Mouse (Mus musculus) intestine, embryonic 14.5 days (tissue): ENCODE measurements around the gene Nup62. TPM values are rescaled to one million over a fixed set of nuclear protein-coding genes. Genes with fewer than 3 reads are reported as not detected.

Source experiments
- ATAC-seq: fragments of 200-750 bp; cut with Nextera tagmentation; replicated peaks from 2 replicates; pipeline ENCODE4 v1.8.0; 2017; ENCODE audit warnings: low read depth, moderate number of reproducible peaks, moderate TSS enrichment, moderate library complexity; ENCODE audit not compliant: low FRiP score, low TSS enrichment
- DNase-seq: peaks from one replicate; pipeline ENCODE4 v3.0.0-alpha.2; 2018; ENCODE audit warnings: low spot score
- H3K27ac ChIP-seq: fragments of 300-500 bp; sonication (generic); 2 replicates; pipeline ENCODE4 v1.5.1; 2014; ENCODE audit warnings: low read depth, mild to moderate bottlenecking, control low read depth
- H3K27me3 ChIP-seq: fragments of 300-500 bp; sonication (generic); replicated peaks from 2 replicates; pipeline ENCODE4 v1.6.1; 2014; ENCODE audit warnings: low read length, control low read depth; ENCODE audit not compliant: control insufficient read depth, insufficient read depth
- H3K36me3 ChIP-seq: fragments of 300-500 bp; sonication (generic); 2 replicates; pipeline ENCODE4 v1.6.1; 2014; ENCODE audit warnings: low read length, control low read depth; ENCODE audit not compliant: control insufficient read depth, insufficient read depth
- H3K4me1 ChIP-seq: fragments of 300-500 bp; sonication (generic); replicated peaks from 2 replicates; pipeline ENCODE4 v1.6.1; 2014; ENCODE audit warnings: low read length, control low read depth, mixed read lengths; ENCODE audit not compliant: control insufficient read depth, insufficient read depth
- H3K4me2 ChIP-seq: fragments of 300-500 bp; sonication (generic); 2 replicates; pipeline ENCODE4 v1.6.1; 2014; ENCODE audit warnings: low read length
- H3K4me3 ChIP-seq: fragments of 300-500 bp; sonication (generic); 2 replicates; pipeline ENCODE4 v1.5.1; 2014; ENCODE audit warnings: low read depth, low read length, control low read depth, mixed read lengths
- H3K9ac ChIP-seq: fragments of 300-500 bp; sonication (generic); 2 replicates; pipeline ENCODE4 v1.6.1; 2014; ENCODE audit warnings: mild to moderate bottlenecking, low read length
- H3K9me3 ChIP-seq: fragments of 300-500 bp; sonication (generic); 2 replicates; pipeline ENCODE4 v1.6.1; 2016; ENCODE audit warnings: low read length, control low read depth; ENCODE audit not compliant: control insufficient read depth
- WGBS: fragments of 180-500 bp; shearing (Covaris S2); extraction: QIAGEN DNeasy Blood & Tissue Kit; methylation state at CpG from one replicate; pipeline ENCODE4 v1.1.7; 2014; 5-methylcytosine and 5-hydroxymethylcytosine counted together
- polyA plus RNA-seq: library from polyadenylated mRNA; unstranded; fragments of >200 nt; fragmentation: Nextera tagmentation; extraction: Ambion mirVana; gene quantifications from 2 replicates; pipeline ENCODE4 v1.2.1, GENCODE M21; 2014

Nup62 gene
- polyA plus RNA-seq, 1 experiment from 2014 or later = 65.8 TPM

DNA sequence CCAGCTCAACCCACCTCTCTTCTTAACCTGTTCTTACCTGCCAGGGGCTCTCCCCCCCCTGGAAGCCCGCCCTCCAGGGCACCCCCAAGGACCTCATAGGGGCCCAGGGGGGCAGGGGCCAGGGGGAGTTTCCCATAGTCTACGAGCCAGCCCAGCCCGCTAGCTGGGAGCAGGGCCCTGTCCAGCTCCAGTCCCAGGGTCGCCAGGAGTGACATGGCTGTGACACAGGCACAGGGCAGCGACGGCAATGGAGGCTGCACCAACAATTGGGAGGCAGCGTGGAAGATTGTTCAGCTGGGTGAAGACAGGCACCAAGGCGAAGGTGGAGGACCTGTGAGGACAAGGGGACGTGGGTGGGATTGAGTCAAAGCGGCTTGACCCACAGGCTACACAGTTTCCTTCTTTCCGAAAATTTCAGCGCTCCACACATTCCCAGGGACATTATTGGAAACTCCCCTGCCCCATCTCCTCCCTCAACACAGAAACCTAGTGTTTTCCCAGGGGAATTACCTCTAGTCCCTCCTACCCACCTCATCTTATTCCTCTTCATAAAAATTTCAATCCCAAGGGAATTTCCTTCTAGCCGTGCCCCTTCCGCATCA lies 835 bp upstream of the Nup62 start:
- H3K4me3 ChIP-seq = peak overlapping the region; percentile 83
- peaks cover 14% of the 10 kb centered on the region; the same call in 1 of the 2 replicates for H3K36me3 ChIP-seq
- H3K27ac ChIP-seq = 0 out of 2 replicates have a peak overlapping the region, but pooled peaks have one; percentile 97
- DNase-seq = no peak
- no peaks in the 10 kb centered on the region for H3K27me3 ChIP-seq
- peaks cover 25% of the 10 kb centered on the region for H3K4me1 ChIP-seq
- no peaks in the 10 kb centered on the region for H3K9me3 ChIP-seq
- peak overlapping the region; percentile 87 for H3K9ac ChIP-seq
- ATAC-seq = 0 out of 2 replicates have a peak, but pooled peaks have one; percentile 1
- WGBS = 37% methylated on average over 14 of the region's 14 CpGs
- H3K4me2 ChIP-seq = peak overlapping the region; percentile 60

DNA sequence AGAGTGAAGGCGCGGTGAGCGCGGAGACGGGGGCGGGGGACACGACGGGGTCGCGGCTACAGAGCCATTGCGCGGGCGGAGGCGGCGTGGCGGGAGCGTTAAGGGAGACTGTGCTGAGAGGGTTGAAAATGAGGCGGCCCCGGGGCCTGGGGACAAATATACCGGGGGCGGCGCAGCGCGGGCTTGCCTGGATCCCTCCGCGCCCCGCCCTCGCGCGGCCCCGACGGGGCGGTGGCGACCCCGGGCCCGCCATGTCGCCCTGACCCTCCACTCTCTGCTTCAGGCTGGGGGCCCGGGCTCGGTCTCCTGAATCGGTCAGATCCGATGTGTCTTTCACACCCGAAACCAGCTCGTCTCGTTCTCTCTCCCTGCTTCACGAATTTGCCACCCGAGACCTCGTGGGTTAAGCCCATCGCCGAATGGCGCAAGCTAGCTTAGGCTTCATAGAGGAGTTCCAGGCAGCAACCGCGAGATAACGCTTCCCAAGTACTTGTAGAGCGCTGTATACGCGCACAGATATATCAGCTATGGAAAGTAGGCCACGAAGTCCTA lies 658 bp downstream of the Nup62 start, which contains the start of gene Atf5:
Gene Atf5 (minus strand): TSS at position 189 of the 552 bp plus-strand sequence.
- H3K27ac ChIP-seq = peak within 1 kb of the TSS; percentile 97
- ATAC-seq = peak; percentile 48
- peak within 1 kb of the TSS; percentile 83 for H3K4me3 ChIP-seq
- peaks cover 27% of the 10 kb centered on the region for H3K4me1 ChIP-seq
- no peaks in the 10 kb centered on the region for H3K27me3 ChIP-seq
- peak within 1 kb of the TSS; percentile 78 for H3K4me2 ChIP-seq
- peak; percentile 83 for DNase-seq
- WGBS = 2% methylated on average over 46 of the region's 57 CpGs
- H3K36me3 ChIP-seq = peaks cover 14% of the 10 kb centered on the region; the same call in 1 of the 2 replicates
- H3K9me3 ChIP-seq = no peaks in the 10 kb centered on the region
- peak within 1 kb of the TSS; percentile 87 for H3K9ac ChIP-seq

DNA sequence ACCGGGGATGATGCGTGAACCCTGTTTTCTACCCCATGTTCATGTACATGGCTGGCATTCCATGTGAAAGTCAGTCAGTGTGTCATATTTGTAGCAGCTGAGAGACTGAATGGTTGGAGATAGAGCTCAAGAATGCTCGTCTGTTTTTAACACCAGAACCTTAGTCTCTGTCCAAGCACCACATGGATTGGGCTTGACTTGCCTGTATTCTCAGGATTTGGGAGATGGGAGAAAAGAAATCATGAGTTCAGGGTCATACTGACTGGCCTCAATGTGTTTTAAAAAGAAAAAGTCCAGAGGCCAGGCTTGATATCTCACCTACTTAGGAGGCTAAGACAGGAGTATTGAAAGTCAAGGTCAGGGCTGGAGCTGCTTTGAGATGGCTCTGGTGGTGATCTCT lies 1.6 kb downstream of the Nup62 start:
- Histone ChIP-seq H3K4me3 (peak overlapping the region; percentile 83), H3K4me1 (peaks cover 27% of the 10 kb centered on the region), H3K9ac (peak overlapping the region; percentile 87), H3K36me3 (peaks cover 13% of the 10 kb centered on the region; the same call in 1 of the 2 replicates), H3K9me3 (no peaks in the 10 kb centered on the region), H3K4me2 (peak overlapping the region; percentile 78), H3K27ac (no peak overlapping the region), H3K27me3 (no peaks in the 10 kb centered on the region)
- 22% methylated on average over 3 of the region's 3 CpGs for WGBS
- DNase-seq (no peak), ATAC-seq (no peak)

GRCm38 (mm10) chr7:44818164-44818563 lies 2.3 kb downstream of the Nup62 start:
- WGBS = 28% methylated on average over 2 of the region's 2 CpGs
- peak; percentile 50 for DNase-seq
- Histone ChIP-seq H3K4me2 (peak overlapping the region; percentile 78), H3K27ac (no peak overlapping the region), H3K9me3 (no peaks in the 10 kb centered on the region), H3K4me3 (peak overlapping the region; percentile 83), H3K4me1 (peaks cover 27% of the 10 kb centered on the region), H3K36me3 (0 out of 2 replicates have a peak, but pooled peaks cover 6% of the 10 kb centered on the region), H3K9ac (peak overlapping the region; percentile 87; the same call in 1 of the 2 replicates), H3K27me3 (no peaks in the 10 kb centered on the region)
- ATAC-seq = no peak

DNA sequence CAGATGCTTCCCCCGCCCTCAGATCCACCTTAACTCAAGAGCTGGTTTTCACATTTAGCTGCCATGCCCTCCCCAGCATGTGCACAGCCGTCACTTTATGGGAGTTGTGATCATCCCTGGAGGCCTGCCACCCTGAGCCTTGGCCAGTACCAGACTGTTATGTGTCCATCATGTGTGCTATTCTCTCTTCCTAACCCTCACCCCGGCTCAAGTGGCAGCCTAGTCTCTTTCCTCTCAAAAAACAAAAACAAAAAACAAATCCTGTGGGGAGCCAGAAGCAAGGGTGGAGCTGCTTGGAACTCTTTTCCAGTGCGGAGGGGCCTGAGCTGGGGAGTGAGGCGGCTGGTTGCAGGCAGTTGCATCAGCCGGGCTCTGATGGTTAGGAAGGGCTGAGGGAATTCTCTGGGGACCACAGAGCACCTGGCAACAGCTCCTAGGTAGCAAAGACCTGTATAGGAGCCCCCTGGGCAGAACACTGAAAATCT lies 2.9 kb downstream of the Nup62 start:
- H3K9me3 ChIP-seq = no peaks in the 10 kb centered on the region
- H3K4me3 ChIP-seq = peak overlapping the region; percentile 83
- H3K27ac ChIP-seq = no peak overlapping the region
- DNase-seq = peak; percentile 57
- peak overlapping the region; percentile 78 for H3K4me2 ChIP-seq
- no peaks in the 10 kb centered on the region for H3K27me3 ChIP-seq
- peaks cover 27% of the 10 kb centered on the region for H3K4me1 ChIP-seq
- H3K9ac ChIP-seq = peak overlapping the region; percentile 37; the same call in 1 of the 2 replicates
- ATAC-seq = no peak
- H3K36me3 ChIP-seq = 0 out of 2 replicates have a peak, but pooled peaks cover 5% of the 10 kb centered on the region
- WGBS = 49% methylated on average over 6 of the region's 6 CpGs

DNA sequence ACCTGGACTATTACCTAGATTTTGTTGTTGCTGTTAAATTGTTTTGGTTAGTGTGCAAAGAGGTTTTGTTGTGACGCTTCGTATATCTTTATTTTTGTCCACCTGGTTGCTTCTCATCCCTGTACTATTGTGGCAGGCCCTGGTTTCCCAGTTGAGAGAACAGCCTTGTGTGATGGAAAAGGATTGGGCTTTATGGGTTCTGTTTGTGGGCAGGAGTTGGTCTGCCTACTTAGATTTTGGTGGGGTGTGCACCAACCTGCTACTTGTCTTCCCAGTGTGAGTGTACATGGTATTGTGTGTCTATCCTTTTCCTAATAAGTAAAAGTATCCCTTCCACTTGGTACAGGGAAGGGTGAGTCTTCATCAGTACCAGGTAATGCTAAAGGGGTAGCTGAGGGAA lies 3.5 kb downstream of the Nup62 start:
- DNase-seq (no peak), ATAC-seq (no peak)
- Histone ChIP-seq H3K4me3 (peak overlapping the region; percentile 83; the same call in 1 of the 2 replicates), H3K4me1 (peaks cover 30% of the 10 kb centered on the region), H3K36me3 (no peaks in the 10 kb centered on the region), H3K9me3 (no peaks in the 10 kb centered on the region), H3K27me3 (no peaks in the 10 kb centered on the region), H3K9ac (0 out of 2 replicates have a peak overlapping the region, but pooled peaks have one; percentile 37), H3K27ac (no peak overlapping the region), H3K4me2 (peak overlapping the region; percentile 78)
- WGBS = 77% methylated on average over 2 of the region's 2 CpGs

GRCm38 (mm10) chr7:44819863-44820262 lies 4.0 kb downstream of the Nup62 start:
- ATAC-seq = no peak
- H3K4me3 ChIP-seq = no peak overlapping the region
- H3K36me3 ChIP-seq = no peaks in the 10 kb centered on the region
- no peak overlapping the region for H3K4me2 ChIP-seq
- WGBS = 58% methylated on average over 5 of the region's 5 CpGs
- no peaks in the 10 kb centered on the region for H3K27me3 ChIP-seq
- no peak overlapping the region for H3K9ac ChIP-seq
- DNase-seq = peak; percentile 33
- no peaks in the 10 kb centered on the region for H3K9me3 ChIP-seq
- H3K4me1 ChIP-seq = peaks cover 30% of the 10 kb centered on the region
- no peak overlapping the region for H3K27ac ChIP-seq

- Histone ChIP-seq H3K27me3 (no peaks in the 10 kb centered on the region), H3K9ac (no peak overlapping the region), H3K36me3 (no peaks in the 10 kb centered on the region), H3K4me1 (peaks cover 27% of the 10 kb centered on the region), H3K9me3 (no peaks in the 10 kb centered on the region), H3K4me2 (no peak overlapping the region), H3K4me3 (no peak overlapping the region), H3K27ac (no peak overlapping the region)
- 83% methylated on average over 3 of the region's 3 CpGs for WGBS
- peak; percentile 44 for DNase-seq
- ATAC-seq = no peak
These were observed 4.6 kb downstream of the Nup62 start for GRCm38 (mm10) chr7:44820525-44820924.
